Mouse (Mus musculus) E14TG2a.4 (cell line): Measurements from ENCODE around the gene Cerkl.

Experiments used
- CTCF ChIP-seq: conservative IDR thresholded peaks from 2 replicates; pipeline ENCODE4 v1.5.1; 2014; ENCODE audit warnings: low read length
- POU5F1 ChIP-seq: IDR thresholded peaks from 2 replicates; pipeline ENCODE4 v1.6.1; 2014; ENCODE audit warnings: low read length, borderline replicate concordance

- TF ChIP-seq CTCF = no peak
- no peak for TF ChIP-seq POU5F1
These were observed 14.4 kb downstream of the Cerkl start for GRCm38 (mm10) chr2:79442227-79442626.
